Mouse (Mus musculus) CH12.LX (cell line): ENCODE results near the gene Kif13a. TPM values are rescaled to one million over a fixed set of nuclear protein-coding genes. Genes with fewer than 3 reads are reported as not detected.

Source experiments
- DNase-seq: peaks from one replicate; pipeline ENCODE4 v3.0.0-alpha.2; 2013; ENCODE audit errors: extremely low read depth
- H3K27ac ChIP-seq: 2 replicates; pipeline ENCODE4 v1.5.1; 2012; ENCODE audit warnings: low read depth, mild to moderate bottlenecking, control low read depth, moderate library complexity; ENCODE audit not compliant: insufficient read depth
- H3K27me3 ChIP-seq: replicated peaks from 2 replicates; pipeline ENCODE3; 2012; ENCODE audit warnings: inconsistent platforms
- H3K36me3 ChIP-seq, 2 experiments: replicated peaks in 1 of 2; 2 replicates each; pipeline versions ENCODE3 to v1.6.1; 2012; ENCODE audit warnings: inconsistent platforms in 1 of 2, low read length in 1 of 2, mild to moderate bottlenecking in 1 of 2, mixed read lengths in 1 of 2, moderate library complexity in 1 of 2; ENCODE audit not compliant: control insufficient read depth in 1 of 2, insufficient read depth in 1 of 2
- H3K4me1 ChIP-seq, 2 experiments: 2 replicates each; pipeline ENCODE4 v1.6.1; 2012; ENCODE audit warnings: inconsistent platforms in 1 of 2, moderate library complexity in 1 of 2; ENCODE audit not compliant: insufficient read depth in 2 of 2, control insufficient read depth in 1 of 2
- H3K4me2 ChIP-seq: 2 replicates; pipeline ENCODE4 v1.6.1; 2012; ENCODE audit warnings: low read depth, mild to moderate bottlenecking, control low read depth; ENCODE audit not compliant: poor library complexity, insufficient read depth, severe bottlenecking
- H3K4me3 ChIP-seq, 3 experiments: fragments of 150-350 bp in 1 of 3; sonication (generic) in 1 of 3; replicated peaks in 1 of 3; 2 replicates each; pipeline versions ENCODE3 to v1.5.1; 2011 to 2012; ENCODE audit warnings: low read depth in 2 of 3, low read length in 2 of 3, mild to moderate bottlenecking in 2 of 3, moderate library complexity in 2 of 3, control low read depth in 1 of 3, improper control_type of control experiment in 1 of 3, inconsistent platforms in 1 of 3, mixed read lengths in 1 of 3; ENCODE audit not compliant: poor library complexity in 1 of 3
- H3K79me2 ChIP-seq: replicated peaks from 2 replicates; pipeline ENCODE4 v1.6.1; 2012; ENCODE audit warnings: mild to moderate bottlenecking, moderate library complexity; ENCODE audit not compliant: control insufficient read depth, poor library complexity, insufficient read depth, severe bottlenecking; ENCODE audit errors: extremely low read depth
- H3K9ac ChIP-seq: 2 replicates; pipeline ENCODE4 v1.6.1; 2012; ENCODE audit warnings: low read depth, mild to moderate bottlenecking, control low read depth, moderate library complexity; ENCODE audit not compliant: insufficient read depth
- H3K9me3 ChIP-seq: replicated peaks from 2 replicates; pipeline ENCODE3; 2012; ENCODE audit warnings: low read length, inconsistent platforms, mixed read lengths
- CHD1 ChIP-seq: IDR thresholded peaks from 2 replicates; pipeline ENCODE4 v1.6.1; 2012; ENCODE audit warnings: low read depth, low read length, improper control_type of control experiment, inconsistent platforms
- CHD2 ChIP-seq: IDR thresholded peaks from 2 replicates; pipeline ENCODE4 v1.6.1; 2011; ENCODE audit warnings: low read length, improper control_type of control experiment
- CTCF ChIP-seq, 2 experiments: IDR thresholded peaks in 1 of 2; conservative IDR thresholded peaks in 1 of 2; 2 replicates each; pipeline ENCODE4 v1.5.1; 2011 to 2012; ENCODE audit warnings: low read depth in 2 of 2, low read length in 2 of 2, improper control_type of control experiment in 1 of 2, inconsistent platforms in 1 of 2, mild to moderate bottlenecking in 1 of 2, moderate library complexity in 1 of 2
- E2F4 ChIP-seq: IDR thresholded peaks from 2 replicates; pipeline ENCODE4 v1.6.1; 2011; ENCODE audit warnings: low read depth, low read length, improper control_type of control experiment; ENCODE audit not compliant: insufficient replicate concordance
- EP300 ChIP-seq: IDR thresholded peaks from 2 replicates; pipeline ENCODE4 v1.6.1; 2011; ENCODE audit warnings: low read length, improper control_type of control experiment
- JUN ChIP-seq: IDR thresholded peaks from 2 replicates; pipeline ENCODE4 v1.6.1; 2011; ENCODE audit warnings: low read depth, mild to moderate bottlenecking, low read length, improper control_type of control experiment, moderate library complexity; ENCODE audit not compliant: insufficient read depth
- JUND ChIP-seq: conservative IDR thresholded peaks from 2 replicates; pipeline ENCODE4 v1.6.1; 2011; ENCODE audit warnings: low read depth, low read length, improper control_type of control experiment
- KAT2A ChIP-seq: IDR thresholded peaks from 2 replicates; pipeline ENCODE4 v1.6.1; 2012; ENCODE audit warnings: low read length, improper control_type of control experiment, inconsistent platforms; ENCODE audit not compliant: insufficient replicate concordance
- MAX ChIP-seq: IDR thresholded peaks from 2 replicates; pipeline ENCODE4 v1.6.1; 2011; ENCODE audit warnings: low read length, improper control_type of control experiment
- MYC ChIP-seq: IDR thresholded peaks from 2 replicates; pipeline ENCODE4 v1.6.1; 2011; ENCODE audit warnings: low read depth, mild to moderate bottlenecking, improper control_type of control experiment, low read length
- NELFE ChIP-seq: IDR thresholded peaks from 2 replicates; pipeline ENCODE4 v1.6.1; 2011; ENCODE audit warnings: low read depth, low read length, improper control_type of control experiment
- NRF1 ChIP-seq: IDR thresholded peaks from 2 replicates; pipeline ENCODE4 v1.6.1; 2014; ENCODE audit warnings: low read depth, mild to moderate bottlenecking, inconsistent platforms, low read length, improper control_type of control experiment, moderate library complexity
- PAX5 ChIP-seq: IDR thresholded peaks from 2 replicates; pipeline ENCODE4 v1.6.1; 2012; ENCODE audit warnings: low read length, inconsistent platforms, mixed read lengths
- POLR2AphosphoS2 ChIP-seq: IDR thresholded peaks from 2 replicates; pipeline ENCODE4 v1.6.1; 2011; ENCODE audit warnings: low read depth, low read length, improper control_type of control experiment
- RAD21 ChIP-seq: IDR thresholded peaks from 2 replicates; pipeline ENCODE4 v1.6.1; 2011; ENCODE audit warnings: low read depth, mild to moderate bottlenecking, low read length, improper control_type of control experiment, moderate library complexity
- RCOR1 ChIP-seq: conservative IDR thresholded peaks from 2 replicates; pipeline ENCODE4 v1.6.1; 2012; ENCODE audit warnings: low read depth, mild to moderate bottlenecking, inconsistent platforms, low read length, improper control_type of control experiment
- SMC3 ChIP-seq: IDR thresholded peaks from 2 replicates; pipeline ENCODE4 v1.6.1; 2011; ENCODE audit warnings: low read depth, low read length, improper control_type of control experiment
- TCF12 ChIP-seq: IDR thresholded peaks from 2 replicates; pipeline ENCODE4 v1.6.1; 2014; ENCODE audit warnings: low read depth, mild to moderate bottlenecking, inconsistent platforms, low read length, improper control_type of control experiment
- USF1 ChIP-seq: IDR thresholded peaks from 2 replicates; pipeline ENCODE4 v1.6.1; 2014; ENCODE audit warnings: low read depth, mild to moderate bottlenecking, inconsistent platforms, low read length, improper control_type of control experiment
- USF2 ChIP-seq: conservative IDR thresholded peaks from 2 replicates; pipeline ENCODE4 v1.6.1; 2011; ENCODE audit warnings: low read depth, low read length, improper control_type of control experiment
- ZC3H11A ChIP-seq: IDR thresholded peaks from 2 replicates; pipeline ENCODE4 v1.6.1; 2012; ENCODE audit warnings: low read depth, mild to moderate bottlenecking, inconsistent platforms, low read length, improper control_type of control experiment
- ZNF384 ChIP-seq: IDR thresholded peaks from 2 replicates; pipeline ENCODE4 v1.6.1; 2012; ENCODE audit warnings: low read depth, low read length, improper control_type of control experiment, inconsistent platforms
- dilution Hi-C: fragments of 300-500 bp; cut with MboI; formaldehyde crosslinking; loops from 2 replicates; pipeline ENCODE4 v1.14.3; 2020; ENCODE audit warnings: low sequenced_read_pairs; ENCODE audit not compliant: extremely low pct_unique_long_range_greater_than_20kb, extremely low pct_ligation_motif_present
- in situ Hi-C: fragments of 300-500 bp; cut with MboI; formaldehyde crosslinking; loops from 3 replicates; pipeline ENCODE4 v1.14.3; 2019; ENCODE audit warnings: low sequenced_read_pairs, low pct_ligation_motif_present, low pct_unique_long_range_greater_than_20kb, mixed read lengths
- polyA plus RNA-seq: library from polyadenylated mRNA; unstranded; fragments of >175 nt; gene quantifications from 2 replicates; pipeline ENCODE4 v1.2.1, GENCODE M21; 2012; ENCODE audit warnings: low read depth; ENCODE audit not compliant: insufficient read length
- total RNA-seq, 2 experiments: library from RNA; depleted of rRNA; stranded (reverse); fragments of 300-350 nt in 1 of 2; fragments of >200 nt in 1 of 2; gene quantifications; 2 replicates each; pipeline ENCODE4 v1.2.3; 2012 to 2014

Kif13a gene
- total and polyA plus RNA-seq, 3 experiments, result not detected

DNA sequence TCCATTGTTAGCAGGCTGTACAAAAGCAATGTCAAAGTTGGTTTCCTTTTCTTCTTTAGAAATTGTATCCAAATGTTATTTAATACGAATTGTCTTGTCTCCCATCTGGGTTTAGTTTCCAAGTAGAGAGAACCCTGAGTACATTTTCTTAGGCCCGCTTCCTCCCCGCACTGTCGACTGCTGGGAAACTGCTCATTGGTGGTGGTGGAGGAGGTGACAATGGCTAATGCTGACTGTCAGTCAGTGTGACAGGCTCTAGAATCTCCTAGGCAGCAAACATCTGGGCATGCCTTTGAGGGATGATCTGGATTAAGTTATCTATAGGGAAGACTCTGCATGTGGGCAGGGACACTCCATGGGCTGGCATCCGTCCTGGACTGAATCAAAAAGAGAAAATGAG lies 96.1 kb downstream of the Kif13a start:
- no peak for DNase-seq
- in situ Hi-C loops (no loop called here), dilution Hi-C loops (no loop called here)
- H3K4me1 ChIP-seq, result no peaks in the 10 kb centered on the region; a peak in 1 of 4 replicates
- peaks cover 8% of the 10 kb centered on the region for H3K9me3 ChIP-seq
- no peaks in the 10 kb centered on the region for H3K27me3 ChIP-seq
- H3K4me2 ChIP-seq, result no peak overlapping the region
- TF ChIP-seq CHD1 (no peak), MAX (no peak), CTCF (conservative IDR thresholded peaks at IDR 0.05 in 1 of 2, IDR thresholded peaks at IDR 0.05 in 1 of 2; ENCODE audit: low read depth in 2 of 2, low read length in 2 of 2) (no peak), USF1 (no peak)
- H3K4me3 ChIP-seq, result no peak overlapping the region
- H3K9ac ChIP-seq, result no peak overlapping the region
- H3K36me3 ChIP-seq, result no peaks in the 10 kb centered on the region
- no peak overlapping the region for H3K27ac ChIP-seq
- H3K79me2 ChIP-seq, result no peaks in the 10 kb centered on the region

DNA sequence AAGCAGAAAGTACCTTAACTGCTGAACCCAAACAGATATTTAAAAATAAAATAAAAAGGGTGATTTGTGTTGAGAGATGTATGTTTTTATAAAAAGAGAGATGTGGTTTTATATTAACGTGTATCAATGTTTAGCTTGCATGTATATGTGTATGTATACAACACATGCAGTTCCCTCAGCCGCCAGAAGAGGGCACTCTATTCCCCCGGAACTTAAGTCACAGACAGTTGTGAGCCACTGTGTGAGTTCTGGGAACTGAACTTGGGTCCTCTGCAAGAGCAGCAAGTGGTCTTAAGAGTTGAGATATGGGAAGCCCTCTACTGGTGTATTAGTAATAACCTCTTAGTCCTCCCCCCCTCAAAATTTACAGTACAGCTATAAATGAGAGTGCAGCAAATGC lies 96.7 kb downstream of the Kif13a start:
- Histone ChIP-seq H3K9ac (no peak overlapping the region), H3K4me2 (no peak overlapping the region), H3K9me3 (peaks cover 8% of the 10 kb centered on the region), H3K27ac (no peak overlapping the region), H3K27me3 (no peaks in the 10 kb centered on the region), H3K4me1 (no peaks in the 10 kb centered on the region; a peak in 1 of 4 replicates), H3K4me3 (no peak overlapping the region), H3K36me3 (no peaks in the 10 kb centered on the region), H3K79me2 (no peaks in the 10 kb centered on the region)
- in situ Hi-C loops, result no loop called here
- no peak for DNase-seq
- dilution Hi-C loops, result no loop called here
- TF ChIP-seq CTCF (conservative IDR thresholded peaks at IDR 0.05 in 1 of 2, IDR thresholded peaks at IDR 0.05 in 1 of 2; ENCODE audit: low read depth in 2 of 2, low read length in 2 of 2) (peak; percentile 51 to 65), SMC3 (peak; percentile 25), CHD1 (no peak), NELFE (no peak), RAD21 (peak; percentile 19), NRF1 (no peak)

DNA sequence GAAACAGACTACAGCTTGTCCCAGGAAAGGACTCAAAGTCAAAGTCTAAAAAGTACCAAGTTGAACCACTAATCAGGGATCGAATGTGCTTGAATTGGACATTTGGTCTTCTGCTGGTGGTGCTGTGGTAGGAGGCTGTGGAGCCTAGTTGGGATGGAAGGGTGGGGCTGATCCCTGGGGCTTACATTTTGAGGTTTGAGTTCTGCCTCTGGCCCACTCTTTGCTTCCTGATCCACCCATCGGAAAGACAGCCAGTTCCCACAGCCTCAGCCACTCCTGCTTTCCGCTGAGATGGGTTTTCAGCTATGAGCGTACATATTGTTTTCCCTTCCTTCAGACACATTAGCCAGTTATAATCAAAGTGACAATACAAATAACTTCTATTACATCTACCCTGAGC lies 106.4 kb downstream of the Kif13a start:
- H3K9me3 ChIP-seq, result peaks cover 4% of the 10 kb centered on the region
- in situ Hi-C loops, result no loop called here
- dilution Hi-C loops, result no loop called here
- TF ChIP-seq MAX (no peak), ZNF384 (no peak), MYC (no peak), E2F4 (no peak), ZC3H11A (no peak), RCOR1 (no peak), KAT2A (no peak), EP300 (no peak), JUND (no peak), SMC3 (no peak), JUN (no peak), PAX5 (no peak), TCF12 (no peak), CHD2 (no peak), CTCF (conservative IDR thresholded peaks at IDR 0.05 in 1 of 2, IDR thresholded peaks at IDR 0.05 in 1 of 2; ENCODE audit: low read depth in 2 of 2, low read length in 2 of 2) (no peak), NELFE (no peak), USF2 (no peak), POLR2AphosphoS2 (no peak)
- peaks cover 0 to 5% of the 10 kb centered on the region in 2 experiments; a peak in 1 of 4 replicates for H3K4me1 ChIP-seq
- DNase-seq, result no peak
- no peaks in the 10 kb centered on the region for H3K27me3 ChIP-seq
- no peak overlapping the region for H3K9ac ChIP-seq
- no peaks in the 10 kb centered on the region for H3K36me3 ChIP-seq
- H3K4me2 ChIP-seq, result no peak overlapping the region
- H3K4me3 ChIP-seq, result no peak overlapping the region
- no peak overlapping the region for H3K27ac ChIP-seq
- H3K79me2 ChIP-seq, result no peaks in the 10 kb centered on the region
